Comparison of ENCODE assay signal across 15 mouse cellular contexts in the genomic region with DNA sequence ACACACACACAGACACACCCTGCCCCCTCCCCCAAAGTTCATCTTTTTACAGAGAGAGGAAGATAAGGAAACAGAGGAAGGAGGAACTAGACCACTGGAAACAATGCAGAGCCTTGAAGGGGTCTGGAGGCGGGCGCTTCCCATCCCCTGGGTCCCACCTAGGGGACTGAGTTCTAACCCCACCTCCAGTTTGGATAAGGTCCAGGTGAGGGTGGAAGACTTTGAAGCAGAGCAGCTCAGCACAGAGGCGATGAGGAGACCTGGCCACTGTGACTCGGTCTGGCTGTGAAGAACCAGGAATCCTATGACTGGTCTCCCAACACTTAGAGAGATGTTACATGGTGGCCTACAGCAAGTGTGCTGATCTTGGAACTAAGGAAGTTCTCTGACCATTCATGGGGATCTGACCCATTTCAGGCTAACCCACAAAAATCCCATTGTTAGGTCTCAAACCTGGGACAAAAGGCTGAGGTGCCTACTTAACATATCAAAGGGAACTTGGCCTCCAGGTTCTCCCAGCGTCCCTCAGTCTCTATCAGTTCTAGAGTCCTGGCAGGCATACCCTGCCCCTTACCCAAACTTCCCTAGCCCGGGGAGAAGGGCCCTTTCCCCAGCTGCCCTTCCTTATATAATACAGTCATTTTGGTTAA. TPM values are rescaled to one million over a fixed set of nuclear protein-coding genes. Genes with fewer than 3 reads are reported as not detected.
"Had no signal": no experiment of that assay in that cellular context is flagged by ENCODE, and none has a peak within 500 bp of the region (broad histone marks: within the 10 kb centered on the region; RNA-seq: fewer than 3 reads in every experiment).

No protein-coding gene starts in this region.

- H3K4me3 ChIP-seq: layer of hippocampus, adult 2 months; limb, embryonic 13.5 days; midbrain, embryonic 13.5 days had no signal

- ATAC-seq: lung, postnatal 0 days had no signal

- H3K4me2 ChIP-seq: limb, embryonic 13.5 days; midbrain, embryonic 13.5 days had no signal

- H3K9ac ChIP-seq: limb, embryonic 13.5 days; liver, embryonic 14.5 days; midbrain, embryonic 13.5 days had no signal

- DNase-seq: kidney, adult 11 months; kidney, postnatal 10 days; kidney, postnatal 4 days; lung, adult 18-20 months; lung, postnatal 36 days; right cerebral cortex, adult 18-20 months; right cerebral cortex, postnatal 25 days; thymus, postnatal 36 days had no signal

- H3K27me3 ChIP-seq: limb, embryonic 13.5 days; midbrain, embryonic 13.5 days had no signal

- H3K36me3 ChIP-seq: limb, embryonic 13.5 days; midbrain, embryonic 13.5 days had no signal

- H3K9me3 ChIP-seq: limb, embryonic 13.5 days; midbrain, embryonic 13.5 days had no signal

- H3K27ac ChIP-seq: layer of hippocampus, adult 2 months; limb, embryonic 13.5 days; liver, embryonic 14.5 days had no signal

RNA-seq across cellular contexts. Expression of a gene that starts 13.6 kb away (rescaled TPM):
- total RNA-seq: liver, adult 2 months; monocyte, adult 5-6 weeks had no signal
- polyA plus RNA-seq: liver, adult 2 months had no signal
